Mouse (Mus musculus) cortical plate, adult 2 months (tissue): ENCODE data around the gene Slc12a6.

Experiments used
- CTCF ChIP-seq: fragments of 200-500 bp; IDR thresholded peaks from 2 replicates; pipeline ENCODE4 v1.5.1; 2011; ENCODE audit warnings: mild to moderate bottlenecking, control low read depth, low read length; ENCODE audit not compliant: insufficient read depth; ENCODE audit errors: extremely low read depth
- POLR2A ChIP-seq: fragments of 200-500 bp; IDR thresholded peaks from 2 replicates; pipeline ENCODE4 v1.6.1; 2011; ENCODE audit warnings: mild to moderate bottlenecking, low read length, control low read depth; ENCODE audit not compliant: insufficient read depth; ENCODE audit errors: extremely low read depth

DNA sequence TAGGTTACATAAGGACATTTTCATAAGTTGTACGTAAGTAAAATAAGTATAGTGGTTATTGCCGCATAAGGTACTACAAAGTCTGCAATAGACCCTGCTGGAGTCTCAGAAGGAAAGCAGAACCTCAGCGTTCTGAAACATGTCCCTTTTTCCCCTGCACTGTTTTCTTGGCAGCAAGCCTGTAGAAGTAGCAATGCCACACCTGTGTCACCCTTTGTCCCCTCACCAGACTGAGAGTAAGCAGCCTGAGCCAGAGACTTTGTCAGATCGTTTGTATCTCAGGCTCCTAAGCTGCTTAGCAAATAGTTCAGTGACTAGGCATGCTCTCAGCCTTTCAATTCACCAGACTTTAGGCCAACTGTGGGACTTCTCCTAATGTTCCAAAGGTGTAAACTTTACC is 21.4 kb downstream of the Slc12a6 start:
- TF ChIP-seq CTCF = no peak
- no peak for TF ChIP-seq POLR2A
